Mouse (Mus musculus) R1 (cell line): ENCODE data around the gene Gcsh.

ENCODE experiments used
- DNase-seq: peaks from one replicate; pipeline ENCODE4 v3.0.0-alpha.2; 2018; ENCODE audit warnings: low read depth, low spot score

Gene Gcsh

DNA sequence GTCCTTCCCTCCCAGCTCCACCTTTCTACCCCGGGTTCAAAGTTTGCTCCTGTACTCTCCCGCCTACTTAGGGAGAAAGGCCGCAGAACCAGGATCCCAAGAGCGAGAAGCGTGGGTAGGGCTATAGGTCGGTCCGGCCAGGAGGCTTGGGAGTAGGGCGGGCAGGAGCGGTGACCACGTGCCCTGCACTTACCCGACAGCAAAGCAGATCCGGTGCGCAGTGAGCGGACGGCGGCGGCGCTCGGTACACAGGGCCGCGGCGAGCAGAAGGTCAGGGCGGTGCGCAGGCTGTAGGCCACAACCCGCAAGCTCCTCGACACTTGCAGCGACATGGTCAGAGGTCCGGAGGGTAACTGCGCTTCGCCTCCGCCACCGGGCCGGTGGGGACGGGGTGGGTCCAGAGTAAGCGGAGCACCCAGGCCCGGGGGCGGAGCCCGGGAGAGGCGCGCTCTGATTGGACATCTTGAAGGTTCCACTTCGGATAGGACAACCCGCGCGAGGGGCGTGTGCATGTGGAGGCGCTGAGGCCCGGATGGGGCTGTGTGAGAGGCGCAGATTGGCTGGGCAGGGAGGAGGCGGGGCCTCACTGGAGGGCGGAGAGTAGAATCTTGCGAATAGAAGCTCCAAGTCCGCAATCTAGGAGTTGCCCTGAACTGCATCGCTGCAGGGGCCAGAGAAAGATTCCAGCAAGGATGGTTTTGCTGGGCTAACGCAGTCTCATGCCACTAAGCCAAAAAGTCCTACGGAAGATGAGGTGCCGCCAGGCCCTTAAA lies at the start of gene Gcsh:
Gene Gcsh, minus strand, starts transcription at position 443 of the 773 bp plus-strand sequence.
- DNase-seq, result peak; percentile 100

- DNase-seq, result peak; percentile 63
Measured at GRCm38 (mm10) chr8:117039843-117040242, 46.5 kb upstream of the Gcsh start.

DNA sequence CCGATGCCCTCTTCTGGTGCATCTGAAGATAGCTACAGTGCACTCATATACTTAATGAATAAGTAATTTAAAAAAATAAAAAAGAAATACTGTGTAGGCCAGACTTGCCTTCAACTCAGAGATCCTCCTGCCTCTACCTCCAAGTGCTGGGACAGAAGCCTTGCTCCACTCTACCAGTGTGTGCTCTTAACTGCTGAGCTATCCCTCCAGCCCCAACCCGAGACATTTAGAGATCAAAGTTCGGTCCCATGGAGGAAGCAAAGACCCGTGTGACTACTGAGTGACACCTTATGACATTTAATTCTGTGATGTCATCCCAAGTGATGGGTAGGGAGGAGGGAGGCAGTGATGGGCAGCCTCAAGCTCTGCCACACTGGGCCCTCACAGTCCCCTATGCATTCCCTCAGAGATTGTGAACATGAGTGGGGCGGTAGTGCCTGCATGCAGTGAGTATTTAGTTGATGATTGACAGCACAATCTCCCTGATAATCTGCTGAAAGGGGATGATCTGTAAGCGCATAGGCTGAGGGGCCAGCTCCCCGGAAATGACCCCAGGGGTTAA lies 44.1 kb upstream of the Gcsh start:
- no peak for DNase-seq

DNA sequence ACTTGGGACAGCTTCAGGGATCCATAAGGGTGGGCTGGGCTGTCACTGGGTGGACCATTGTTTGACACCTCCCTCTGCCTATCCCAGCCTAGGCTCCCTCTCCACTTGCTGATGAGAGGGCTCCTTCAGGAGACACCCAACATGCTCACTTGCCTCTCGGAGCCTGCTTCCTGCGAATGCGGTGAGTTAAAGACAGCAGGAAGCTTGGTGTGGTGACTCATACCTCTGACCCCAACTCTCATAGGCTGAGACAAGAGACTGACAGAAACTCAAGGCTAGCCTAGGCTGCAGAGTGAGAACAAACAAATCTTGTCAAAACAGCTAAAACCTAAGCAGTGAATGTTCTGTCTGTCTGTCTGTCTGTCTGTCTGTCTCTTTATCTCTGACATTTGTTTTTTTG lies 40.1 kb upstream of the Gcsh start:
- DNase-seq, result no peak

- no peak for DNase-seq
Measured at GRCm38 (mm10) chr8:117032609-117033008, 39.3 kb upstream of the Gcsh start.

DNA sequence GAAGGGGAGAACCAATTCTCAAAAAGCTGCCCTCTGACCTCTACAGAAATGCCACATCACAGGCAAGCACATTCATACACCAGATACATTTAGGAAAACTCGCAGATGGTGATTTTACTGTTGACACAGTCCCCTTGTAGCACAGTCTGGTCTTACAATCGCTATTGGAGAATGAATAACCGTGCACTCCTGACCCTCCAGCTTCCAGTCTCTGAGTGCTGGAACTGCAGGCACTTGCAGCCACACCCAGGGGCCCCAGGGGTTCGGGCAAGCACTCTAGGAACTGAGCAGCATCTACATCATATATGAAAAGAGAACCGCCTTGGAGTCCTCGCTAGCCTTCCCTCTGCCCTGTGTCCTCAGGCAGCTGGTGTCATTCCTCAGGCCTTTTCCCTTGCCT lies 38.1 kb upstream of the Gcsh start:
- no peak for DNase-seq

DNA sequence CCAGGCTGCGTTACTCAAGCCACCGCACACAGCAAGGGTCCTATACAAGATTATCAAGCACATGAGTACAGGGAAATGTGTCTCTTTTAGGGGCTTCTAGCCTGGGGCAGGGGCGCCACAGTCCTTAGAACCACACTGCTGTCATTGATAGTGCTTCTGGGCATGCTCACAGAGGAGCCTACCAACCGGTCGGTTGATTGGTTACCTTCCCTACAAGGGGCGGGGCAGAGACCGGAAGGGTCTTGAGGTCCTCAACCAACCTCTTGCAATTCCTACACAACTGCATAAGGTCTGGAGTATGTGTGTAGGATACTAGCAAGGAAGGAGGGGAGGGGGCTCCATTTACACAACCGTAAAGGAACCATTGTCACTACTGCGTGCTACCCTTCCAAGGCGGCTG lies 35.3 kb upstream of the Gcsh start:
- DNase-seq, result peak; percentile 66

GRCm38 (mm10) chr8:117027601-117028000 lies 34.3 kb upstream of the Gcsh start:
- DNase-seq, result no peak

GRCm38 (mm10) chr8:117022297-117022993 lies 29.1 kb upstream of the Gcsh start:
- no peak for DNase-seq

DNA sequence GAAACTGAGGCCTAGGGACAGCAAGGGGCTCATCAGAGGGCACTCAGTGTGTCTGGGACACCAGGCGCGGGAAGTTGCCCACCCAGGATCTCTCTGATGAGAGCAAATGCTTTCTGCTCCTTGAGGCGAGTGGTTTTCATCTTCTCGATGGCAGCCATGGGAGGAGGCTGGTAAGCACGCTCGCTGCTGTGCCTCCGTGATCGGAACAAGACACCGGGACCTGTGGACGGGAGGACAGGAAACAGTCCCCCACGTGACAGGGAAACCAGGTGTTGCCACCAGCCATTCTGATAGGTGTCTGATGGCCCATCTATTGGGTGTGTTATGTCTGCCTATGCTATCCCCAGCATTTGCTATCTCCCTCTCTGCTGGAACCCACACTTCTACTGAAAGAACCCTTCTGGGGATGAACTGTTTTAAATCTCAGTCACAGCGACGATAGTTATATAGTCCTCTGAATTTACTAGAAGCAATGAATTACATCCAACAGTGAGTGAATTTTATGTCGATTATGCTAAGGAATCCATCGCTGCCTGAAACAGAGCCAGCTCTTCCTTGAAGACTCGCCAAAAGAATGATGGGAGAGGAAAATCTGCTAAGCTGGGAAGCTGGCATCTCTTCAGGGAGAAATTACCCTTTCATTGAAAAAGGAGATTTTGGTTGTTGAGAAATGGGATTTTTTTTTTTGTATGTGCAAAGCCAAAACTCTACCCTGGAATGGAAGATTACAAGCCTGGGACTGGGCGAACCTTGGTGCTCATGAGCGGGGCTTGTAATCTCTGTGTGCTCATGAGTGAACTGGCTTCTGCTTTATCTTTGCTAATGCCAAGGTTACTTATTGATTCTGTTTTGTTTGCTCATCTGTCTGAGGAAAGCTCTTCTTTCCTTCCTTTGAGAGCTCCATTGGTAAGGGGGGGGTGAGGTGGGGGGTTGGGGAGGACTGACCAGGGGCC lies 26.3 kb upstream of the Gcsh start:
- DNase-seq, result peak; percentile 15

- peak; percentile 51 for DNase-seq
Measured at GRCm38 (mm10) chr8:117017896-117018295, 24.6 kb upstream of the Gcsh start.

DNA sequence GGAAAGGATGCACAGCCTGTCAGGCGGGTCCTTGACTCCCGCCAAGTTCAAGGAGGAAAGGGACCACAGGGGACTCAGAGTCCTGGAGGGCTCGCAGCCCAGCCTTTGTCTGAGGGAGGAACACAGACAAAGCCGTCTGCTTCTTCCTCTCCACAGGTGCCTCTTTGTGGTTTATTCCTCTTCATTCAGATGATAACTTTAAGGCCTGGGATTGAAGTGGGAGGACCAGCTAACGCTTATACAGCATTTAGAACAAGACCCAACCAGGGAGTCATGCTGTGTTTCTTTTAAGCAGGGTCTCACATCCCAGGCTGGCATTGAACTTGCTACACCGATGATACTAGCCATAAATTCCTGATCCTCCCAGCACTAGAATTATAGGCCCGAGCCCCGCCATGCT lies 23.7 kb upstream of the Gcsh start:
- peak; percentile 97 for DNase-seq

GRCm38 (mm10) chr8:117015670-117016069 lies 22.3 kb upstream of the Gcsh start:
- peak; percentile 25 for DNase-seq

DNA sequence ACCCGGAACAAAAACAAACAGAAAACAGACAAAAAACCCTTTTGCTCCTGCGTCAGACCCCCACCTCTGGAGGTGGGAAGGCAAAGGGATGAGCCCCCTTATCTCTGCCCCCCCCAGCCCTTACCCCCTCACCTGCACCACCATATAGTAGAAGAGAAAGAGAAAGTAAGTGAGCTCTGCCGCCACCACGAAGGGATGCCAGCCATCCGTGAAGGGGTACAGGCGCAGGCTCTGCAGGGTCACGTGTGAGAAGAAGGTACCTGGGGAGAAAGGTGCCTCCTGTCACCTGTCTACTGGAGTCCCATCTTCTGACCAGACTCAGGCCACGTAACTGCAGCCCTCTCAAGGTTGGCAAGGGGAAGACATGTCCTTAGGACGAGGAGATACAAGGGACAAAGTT lies 18.0 kb upstream of the Gcsh start:
- DNase-seq, result no peak

GRCm38 (mm10) chr8:116994016-116994716 lies 829 bp upstream of the Gcsh start:
- DNase-seq, result no peak

GRCm38 (mm10) chr8:116992176-116992971 lies 963 bp downstream of the Gcsh start:
- DNase-seq, result peak; percentile 25

GRCm38 (mm10) chr8:116991241-116991640 lies 2.1 kb downstream of the Gcsh start:
- DNase-seq, result no peak

DNA sequence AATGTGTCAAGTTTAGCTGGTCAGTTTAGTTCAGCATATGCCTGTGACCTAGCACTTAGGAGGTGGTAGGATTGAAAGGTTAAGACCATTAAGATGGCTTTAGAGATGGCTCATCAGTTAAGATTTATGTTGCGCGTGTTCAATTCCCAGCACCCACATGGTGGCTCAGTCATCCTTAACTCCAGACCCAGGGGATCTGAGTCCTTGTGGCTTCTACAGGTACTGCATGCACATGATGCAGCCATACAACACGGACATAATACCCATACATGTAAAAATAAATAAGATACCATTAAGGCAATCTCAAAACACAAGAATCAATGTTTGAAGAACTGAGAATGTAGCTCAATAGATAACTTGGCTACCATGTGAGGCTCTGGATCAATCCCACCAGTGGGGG lies 3.5 kb downstream of the Gcsh start:
- DNase-seq, result peak; percentile 65

- peak; percentile 82 for DNase-seq
Measured at GRCm38 (mm10) chr8:116980117-116980516, 13.2 kb downstream of the Gcsh start.

DNA sequence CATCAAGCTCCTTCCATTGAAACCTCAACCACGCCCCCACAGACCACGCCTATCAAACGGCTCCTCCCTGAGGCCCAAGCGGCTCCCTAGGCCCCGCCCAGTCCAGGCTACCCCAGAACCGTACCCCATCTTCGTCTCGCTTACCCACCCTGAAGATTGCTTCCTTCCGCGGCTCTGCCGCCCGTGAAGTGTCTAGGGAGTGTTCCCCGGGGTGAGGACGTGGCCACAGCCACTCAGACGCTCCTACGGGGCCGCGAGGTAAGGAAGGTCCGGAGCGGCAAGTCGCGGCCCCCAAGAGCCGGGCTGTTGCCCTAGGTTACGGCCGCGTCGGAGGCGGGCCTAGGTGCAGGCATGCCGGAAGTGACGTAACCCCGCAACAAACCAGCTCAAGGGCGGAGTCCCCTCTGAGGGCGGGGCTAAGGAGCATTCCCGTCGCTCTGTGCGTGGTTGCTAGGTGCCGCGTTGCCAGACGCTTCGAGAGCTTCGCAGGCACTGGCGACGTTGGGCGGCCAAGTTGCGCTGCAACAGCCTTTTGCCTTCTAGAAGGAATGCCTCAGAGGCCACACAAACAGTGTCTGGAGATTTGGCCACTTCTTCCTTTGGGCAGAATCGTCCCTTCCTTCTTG lies 14.6 kb downstream of the Gcsh start, which contains the start of gene 1700030J22Rik:
Gene 1700030J22Rik, minus strand, starts transcription at position 329 of the 626 bp plus-strand sequence.
- peak; percentile 98 for DNase-seq
